Mouse (Mus musculus) G1E (cell line): ENCODE data around the gene Lrrc61.

ENCODE experiments used
- CTCF ChIP-seq: IDR thresholded peaks from 2 replicates; pipeline ENCODE4 v1.5.1; 2012; ENCODE audit warnings: low read depth, low read length, inconsistent platforms, mixed read lengths
- GATA1 ChIP-seq: IDR thresholded peaks from 2 replicates; pipeline ENCODE4 v1.6.1; 2012; ENCODE audit warnings: borderline replicate concordance, low read length, inconsistent platforms, mixed read lengths
- POLR2AphosphoS5 ChIP-seq: IDR thresholded peaks from 2 replicates; pipeline ENCODE4 v1.6.1; 2012; ENCODE audit warnings: low read depth, low read length, inconsistent platforms; ENCODE audit not compliant: insufficient replicate concordance
- TAL1 ChIP-seq: conservative IDR thresholded peaks from 2 replicates; pipeline ENCODE4 v1.6.1; 2012; ENCODE audit warnings: low read depth, low read length, inconsistent platforms, mixed read lengths

DNA sequence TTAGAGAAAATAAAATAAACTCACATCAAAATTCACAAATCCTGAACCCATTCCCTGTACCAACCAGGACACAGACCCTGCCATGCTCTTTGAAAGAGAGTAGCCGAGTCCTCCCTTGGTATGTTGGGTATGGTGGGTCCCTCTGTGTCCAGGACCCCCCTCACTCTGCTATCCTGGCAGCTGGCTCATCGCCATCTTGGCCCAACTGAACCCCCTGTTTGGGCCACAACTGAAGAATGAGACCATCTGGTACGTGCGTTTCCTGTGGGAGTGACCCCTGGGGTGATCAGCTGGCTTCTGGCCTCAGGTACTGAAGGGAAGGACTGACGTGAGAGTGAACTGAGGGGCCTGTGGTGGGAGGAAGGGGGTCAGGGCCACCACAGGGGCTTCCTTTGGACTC lies 14.7 kb upstream of the Lrrc61 start:
- no peak for TF ChIP-seq CTCF
- no peak for TF ChIP-seq GATA1
- no peak for TF ChIP-seq POLR2AphosphoS5
- no peak for TF ChIP-seq TAL1
